Mouse (Mus musculus): ENCODE measurements at regions not wholly inside any gene's neighbourhood (a gene's known extent, or its start where the extent isn't known, plus 50 kb on each side); places are given as distances from the start of the nearest gene placed in this dataset.
"Not testable (repeated sequence)": the region's sequence is repeated elsewhere in the genome, so short reads cannot be mapped to it uniquely, and the experiment has no call there.

DNA sequence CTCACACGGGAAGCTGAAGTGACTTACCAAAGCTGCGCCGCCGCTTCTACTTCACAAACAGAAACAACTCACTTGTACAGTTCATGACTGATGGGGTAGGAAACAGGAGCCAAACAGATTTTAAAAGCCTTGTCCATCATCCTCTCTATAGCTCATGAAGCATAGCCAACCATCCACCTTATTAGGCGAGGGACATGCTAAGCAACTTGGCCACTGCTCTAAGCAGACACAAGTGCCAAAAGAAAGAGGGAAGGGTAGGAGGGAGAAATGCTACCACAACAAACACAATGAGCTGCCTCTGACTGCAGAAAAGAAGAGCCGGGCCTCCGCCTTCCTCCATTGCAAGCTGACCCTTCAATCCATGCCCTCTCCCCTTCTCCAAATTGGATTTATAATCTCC, 179.9 kb downstream of the Dhx15 start:
- no peak for DNase-seq (ENCODE audit: low spot score)

DNA sequence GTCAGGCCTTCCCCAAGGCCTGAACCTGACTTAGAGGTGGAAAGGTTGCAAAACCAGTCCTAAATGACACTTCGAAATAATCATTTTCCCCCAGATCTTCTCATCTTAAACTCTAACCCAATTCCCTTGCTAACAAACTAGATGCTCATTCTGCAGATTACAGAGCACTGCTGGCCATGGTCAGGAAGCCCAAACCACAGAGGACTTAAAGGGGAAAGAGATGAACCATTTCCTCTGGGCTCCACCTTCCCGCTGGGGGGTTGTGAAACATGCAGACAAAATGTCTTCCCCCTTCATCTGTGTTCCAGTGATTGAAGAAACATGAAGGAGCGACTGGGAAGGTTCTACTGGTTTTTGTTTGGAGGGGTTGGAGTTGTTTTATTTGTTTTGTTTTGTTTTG, 181.4 kb downstream of the Dhx15 start:
- no peak for DNase-seq (ENCODE audit: low spot score)

DNA sequence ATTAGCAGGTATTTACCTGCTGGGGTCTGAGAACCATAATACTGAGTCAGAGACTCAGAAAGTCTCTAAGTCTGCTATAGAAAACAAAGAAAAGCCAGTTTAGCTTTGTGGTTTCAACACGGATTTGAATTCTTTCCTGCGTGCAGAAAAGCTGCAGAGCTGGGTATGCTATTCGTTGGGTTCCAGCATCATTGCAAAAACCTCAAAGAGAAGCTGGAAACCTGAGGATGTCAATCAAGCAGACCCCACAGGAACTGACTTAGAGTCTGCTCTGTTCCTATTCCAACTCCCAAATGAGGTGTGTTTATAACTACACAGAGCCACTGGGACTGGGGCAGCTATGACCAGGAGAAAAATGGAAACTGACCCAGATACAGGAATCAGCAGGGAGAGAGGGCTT, 183.5 kb downstream of the Dhx15 start:
- DNase-seq (ENCODE audit: low spot score), result no peak

DNA sequence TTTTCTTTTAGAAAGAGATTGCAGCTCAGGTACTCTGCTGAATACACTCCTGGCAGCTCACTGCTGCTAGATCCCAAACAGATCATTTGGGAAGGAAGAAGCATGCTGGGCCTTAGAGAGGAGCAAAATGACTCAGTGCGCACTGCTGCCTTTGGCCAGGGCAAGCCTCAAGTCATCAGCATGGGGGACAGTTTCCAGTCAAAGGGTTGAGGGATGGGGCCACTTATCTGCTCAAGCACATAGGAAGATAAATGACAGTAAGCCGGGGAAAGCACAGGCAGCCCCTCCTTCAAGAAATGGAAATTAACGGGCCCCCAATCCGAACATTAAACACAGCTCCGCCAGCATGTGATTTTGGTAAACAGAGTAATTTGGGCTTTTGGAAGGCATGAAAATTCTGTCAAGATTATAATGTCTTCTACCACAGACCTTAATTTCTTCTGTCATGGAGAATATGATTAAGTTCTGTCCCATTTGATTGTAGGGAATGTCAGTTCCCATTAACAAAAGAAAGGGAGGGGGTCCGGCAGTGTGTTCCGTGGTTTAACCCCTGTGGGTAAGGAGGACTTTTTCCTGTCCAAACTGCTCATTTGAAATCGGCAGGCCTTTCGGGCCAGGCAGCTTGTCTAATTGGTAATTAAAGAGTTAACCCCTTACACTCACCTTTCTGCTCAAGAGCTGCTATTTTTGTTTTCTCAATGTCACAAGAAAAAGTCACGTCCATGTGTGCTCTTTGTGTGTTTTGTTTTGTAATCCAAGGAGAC, 199.3 kb downstream of the Dhx15 start:
- no peak for DNase-seq (ENCODE audit: low spot score)

DNA sequence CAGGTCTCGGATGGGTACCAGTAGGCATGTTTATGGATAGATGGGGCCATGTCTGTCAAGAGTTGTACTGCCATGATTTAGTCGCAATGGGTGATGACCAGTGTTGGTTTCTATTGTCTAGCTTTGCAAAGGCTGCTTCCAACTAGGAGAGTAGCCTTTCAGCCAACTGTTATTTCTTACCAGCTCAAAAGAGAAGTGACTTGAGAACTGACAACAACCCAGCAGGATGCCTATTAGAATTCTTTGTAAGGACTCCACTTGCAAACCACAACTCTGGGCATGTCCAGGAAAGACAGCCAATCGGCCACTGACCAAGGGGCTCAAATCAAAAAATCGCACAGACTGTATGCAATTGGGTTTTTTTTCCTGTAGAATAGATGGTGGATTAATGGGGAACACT, 200.9 kb downstream of the Dhx15 start:
- no peak for DNase-seq (ENCODE audit: low spot score)

DNA sequence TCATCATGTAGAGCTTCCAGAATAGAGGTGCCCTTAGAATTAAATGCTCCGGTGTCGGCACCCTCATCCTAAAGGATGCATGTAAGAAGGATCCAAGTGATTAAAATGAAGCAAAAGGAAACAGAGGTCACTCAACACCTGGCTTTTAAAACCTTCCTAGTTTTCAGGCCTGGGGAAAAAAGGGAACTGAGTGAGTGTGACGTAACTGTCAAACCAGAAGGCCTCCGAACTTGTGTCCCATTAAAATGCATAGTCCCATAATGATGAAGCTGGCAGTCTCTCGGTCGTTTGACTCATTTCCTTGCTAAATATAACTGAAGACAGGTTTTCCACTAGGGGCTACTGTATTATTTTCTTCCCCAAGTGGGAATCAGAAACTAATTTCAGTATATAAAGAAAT, 201.4 kb downstream of the Dhx15 start:
- DNase-seq (ENCODE audit: low spot score), result no peak

- no peak for DNase-seq (ENCODE audit: low spot score)
Measured at GRCm38 (mm10) chr5:51984966-51985365, 205.3 kb downstream of the Dhx15 start.

- no peak for DNase-seq (ENCODE audit: low spot score)
Measured at GRCm38 (mm10) chr5:51982780-51983179, 207.5 kb downstream of the Dhx15 start.

- DNase-seq (ENCODE audit: low spot score), result no peak
Measured at GRCm38 (mm10) chr5:51980901-51981300, 209.4 kb downstream of the Dhx15 start.

DNA sequence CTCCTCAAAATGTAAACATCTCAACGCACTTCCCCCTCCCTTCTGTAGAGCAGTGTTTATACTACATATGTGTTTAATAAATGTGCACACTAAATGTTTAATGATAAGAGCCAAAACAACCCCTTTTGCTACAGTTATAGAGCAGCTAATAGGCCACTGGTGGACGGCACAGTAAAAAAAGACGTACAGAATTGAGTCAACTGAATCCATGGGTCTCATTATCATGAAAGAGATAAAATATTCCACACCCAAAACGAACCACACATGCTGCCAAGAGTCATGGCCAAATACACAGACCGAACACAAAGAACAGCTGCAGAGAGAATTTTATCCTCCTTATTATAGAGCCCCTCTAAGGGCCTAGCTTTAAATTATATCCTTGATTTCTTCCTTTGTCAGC, 237.8 kb downstream of the Dhx15 start:
- no peak for DNase-seq (ENCODE audit: low spot score)

DNA sequence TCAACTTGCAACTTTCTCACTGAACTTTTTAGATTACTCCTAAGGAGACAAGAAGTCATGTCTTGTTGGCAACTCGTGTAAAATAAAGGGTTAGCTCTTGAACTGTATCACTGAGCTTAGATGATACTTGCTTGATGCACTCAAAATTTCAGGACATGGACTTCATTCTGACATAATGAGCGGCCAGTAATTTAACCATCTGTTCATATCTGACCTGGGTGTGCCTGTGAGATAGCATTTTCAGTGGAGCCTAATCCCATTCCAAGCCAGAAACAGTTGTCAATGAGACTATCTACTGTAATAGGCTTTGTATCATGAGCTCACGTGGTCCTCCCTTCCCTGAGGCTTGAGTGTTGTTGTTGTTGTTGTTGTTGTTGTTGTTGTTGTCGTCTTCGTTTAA, 240.3 kb downstream of the Dhx15 start:
- no peak for DNase-seq (ENCODE audit: low spot score)

- DNase-seq (ENCODE audit: low spot score), result no peak
Measured at GRCm38 (mm10) chr5:51946062-51946461, 244.3 kb downstream of the Dhx15 start.

DNA sequence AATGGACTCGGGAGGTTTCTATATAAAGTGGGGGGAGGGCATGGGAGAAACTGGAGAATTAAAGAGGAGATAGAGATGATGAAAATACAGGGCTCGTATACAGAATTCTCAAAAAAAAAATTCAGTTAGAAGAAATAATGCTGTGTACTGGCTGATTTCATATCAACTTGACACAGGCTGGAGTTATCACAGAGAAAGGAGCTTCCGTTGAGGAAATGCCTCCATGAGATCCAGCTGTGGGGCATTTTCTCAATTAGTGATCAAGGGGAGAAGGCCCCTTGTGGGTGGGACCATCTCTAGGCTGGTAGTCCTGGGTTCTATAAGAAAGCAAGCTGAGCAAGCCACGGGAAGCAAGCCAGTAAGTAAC, 248.4 kb downstream of the Dhx15 start:
- not testable (repeated sequence) for DNase-seq (ENCODE audit: low spot score)

DNA sequence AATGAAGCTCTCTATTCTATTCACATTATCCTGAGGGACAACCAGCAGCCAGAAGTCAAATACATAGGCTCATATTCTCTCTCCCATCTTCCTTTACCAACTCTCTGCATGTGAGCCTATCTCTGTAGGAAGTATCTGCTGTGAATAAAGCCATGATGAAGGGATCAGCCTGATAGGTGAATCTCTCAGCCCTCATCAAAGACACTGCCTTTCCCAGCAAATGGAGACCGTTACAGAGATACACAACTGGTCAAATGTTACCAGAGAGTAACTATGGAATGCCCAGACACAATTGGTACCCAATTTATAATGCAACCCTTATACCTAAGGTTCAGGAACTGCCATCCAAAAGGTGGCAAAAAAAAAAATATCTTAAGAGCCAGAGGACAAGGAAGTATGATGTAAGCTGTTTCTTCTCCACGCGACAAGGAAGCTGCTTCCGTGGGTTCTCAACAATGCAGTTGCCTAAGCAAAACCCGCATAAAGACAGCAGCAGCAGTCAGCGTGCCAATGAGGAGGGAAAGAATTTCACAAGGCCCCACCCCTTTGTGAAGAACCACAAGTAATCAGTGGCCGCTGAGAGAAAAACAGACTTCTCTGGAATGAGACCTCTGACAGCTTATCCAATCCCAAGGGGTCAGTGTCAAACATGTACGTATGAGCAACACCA, 248.9 kb downstream of the Dhx15 start:
- peak; percentile 2 for DNase-seq (ENCODE audit: low spot score)

DNA sequence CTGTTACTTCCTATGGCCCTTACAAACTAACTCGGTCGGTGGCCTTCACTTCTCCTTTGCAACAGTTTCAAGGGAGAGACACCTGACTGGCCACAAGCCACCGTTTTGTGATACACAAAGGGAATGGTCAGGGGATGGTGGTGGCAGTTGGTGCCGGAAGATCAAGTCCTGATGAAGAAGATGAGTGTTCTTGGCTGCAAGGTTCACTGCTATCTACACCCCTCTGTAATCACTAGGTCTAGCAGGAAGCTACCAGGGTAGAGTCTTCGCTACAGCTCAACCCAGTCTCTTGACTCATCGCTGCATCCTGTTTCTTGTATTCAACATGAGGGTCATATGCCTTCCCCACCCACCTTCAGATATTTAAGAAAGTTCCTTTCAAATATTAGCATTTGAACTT, 251.5 kb downstream of the Dhx15 start:
- no peak for DNase-seq (ENCODE audit: low spot score)

DNA sequence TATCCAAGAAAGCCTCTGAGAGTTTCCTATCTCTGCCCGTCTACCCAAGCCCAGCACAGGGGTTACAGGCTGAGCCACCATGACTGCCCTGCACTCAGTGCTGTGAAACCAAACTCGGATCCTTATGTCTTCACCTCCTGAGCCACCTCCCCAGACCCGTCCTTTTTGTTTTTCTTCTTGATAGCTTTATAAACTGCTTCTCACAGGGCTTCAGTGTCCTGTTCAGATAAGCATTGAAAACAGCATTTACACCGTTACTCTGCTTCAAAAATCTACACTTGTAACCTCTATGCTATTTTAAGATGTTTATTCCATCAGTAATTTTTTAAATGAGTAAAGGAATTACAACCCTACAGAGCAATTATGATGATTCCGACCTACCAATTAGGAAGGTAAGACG, 253.0 kb downstream of the Dhx15 start:
- no peak for DNase-seq (ENCODE audit: low spot score)

DNA sequence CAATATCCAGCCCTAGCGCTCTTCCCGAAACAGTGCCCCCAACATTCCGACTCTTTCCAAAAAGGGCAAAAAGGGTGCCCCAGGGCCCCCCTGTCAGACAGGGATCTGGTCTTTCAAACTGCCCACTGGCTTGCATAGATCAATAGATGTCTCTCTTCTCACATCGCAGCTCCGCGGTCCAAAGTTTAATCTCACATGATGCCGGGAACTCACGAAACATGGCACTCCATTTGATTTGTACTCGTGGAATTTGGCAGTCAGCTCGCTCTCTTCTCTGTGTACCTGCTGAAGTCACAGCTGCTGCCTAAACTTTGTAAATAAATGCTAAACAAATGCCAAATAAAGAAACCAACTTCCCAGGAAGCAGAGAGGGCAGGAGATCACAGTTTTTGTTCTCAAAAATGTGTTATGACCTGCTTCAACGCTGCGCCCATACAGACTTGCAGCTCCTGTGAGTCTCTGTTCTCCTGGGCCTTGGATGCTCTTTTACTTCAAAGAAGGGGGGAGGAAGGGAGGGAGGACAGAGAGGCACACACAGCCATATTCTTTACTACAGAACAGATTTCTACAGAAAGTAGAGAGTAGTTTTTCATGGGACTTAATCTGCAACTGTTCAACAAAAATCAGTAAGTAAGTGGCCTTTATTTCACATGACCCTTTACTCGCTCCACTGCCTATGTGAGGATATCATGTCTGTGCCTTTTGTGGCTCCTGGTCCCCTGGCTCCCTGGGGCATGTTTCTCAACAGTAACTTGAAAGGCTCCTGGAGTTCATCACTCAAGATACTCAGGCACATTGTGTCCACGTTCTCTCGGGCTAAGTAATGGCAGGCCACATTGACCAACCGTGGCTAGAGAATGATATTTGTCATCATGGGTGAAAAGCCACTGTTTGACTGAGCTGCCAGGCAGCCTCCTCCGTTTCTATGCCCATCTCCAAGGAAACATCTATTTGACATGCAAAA, 254.6 kb downstream of the Dhx15 start:
- no peak for DNase-seq (ENCODE audit: low spot score)

DNA sequence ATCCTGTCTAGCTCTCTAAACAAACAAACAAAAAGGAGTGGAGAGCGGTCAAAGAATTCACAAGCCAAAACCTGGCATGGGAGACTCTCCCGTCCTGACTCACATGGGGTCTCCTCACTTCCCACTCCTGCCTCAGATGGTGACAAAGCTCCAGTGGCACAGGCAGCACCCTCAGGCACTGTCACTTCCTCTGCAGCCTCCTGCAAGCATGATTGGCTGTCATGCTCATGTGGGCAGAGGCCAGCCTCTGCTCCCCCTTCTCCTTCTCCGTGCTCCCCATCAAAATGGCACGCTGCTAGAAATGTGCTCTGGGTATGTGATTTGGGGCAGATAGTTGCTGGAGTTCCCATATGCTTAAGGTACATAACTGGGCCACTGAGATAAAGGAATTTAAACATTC, 255.4 kb downstream of the Dhx15 start:
- no peak for DNase-seq (ENCODE audit: low spot score)

DNA sequence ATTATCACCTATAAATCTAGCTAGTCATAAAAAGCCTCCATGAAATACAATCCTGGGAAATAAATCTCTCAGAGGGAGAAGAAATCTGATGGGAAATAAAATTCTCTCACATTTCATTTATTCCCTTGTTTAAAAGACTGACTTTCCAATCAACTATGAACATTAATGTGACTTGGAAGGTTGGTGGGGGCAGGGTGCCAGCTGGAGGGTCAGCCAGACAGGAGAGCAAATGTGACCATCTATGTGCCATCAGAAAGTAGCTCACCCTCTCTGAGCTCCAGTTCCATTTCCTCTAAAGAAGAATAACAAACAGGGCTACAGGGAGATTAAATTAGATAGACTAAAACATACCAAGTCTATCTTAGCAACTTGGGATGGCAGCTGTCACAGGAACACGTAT, 257.0 kb downstream of the Dhx15 start:
- no peak for DNase-seq (ENCODE audit: low spot score)

GRCm38 (mm10) chr5:51930416-51930815, 259.9 kb downstream of the Dhx15 start:
- no peak for DNase-seq (ENCODE audit: low spot score)

GRCm38 (mm10) chr5:51928801-51929200, 261.5 kb downstream of the Dhx15 start:
- DNase-seq (ENCODE audit: low spot score), result no peak

DNA sequence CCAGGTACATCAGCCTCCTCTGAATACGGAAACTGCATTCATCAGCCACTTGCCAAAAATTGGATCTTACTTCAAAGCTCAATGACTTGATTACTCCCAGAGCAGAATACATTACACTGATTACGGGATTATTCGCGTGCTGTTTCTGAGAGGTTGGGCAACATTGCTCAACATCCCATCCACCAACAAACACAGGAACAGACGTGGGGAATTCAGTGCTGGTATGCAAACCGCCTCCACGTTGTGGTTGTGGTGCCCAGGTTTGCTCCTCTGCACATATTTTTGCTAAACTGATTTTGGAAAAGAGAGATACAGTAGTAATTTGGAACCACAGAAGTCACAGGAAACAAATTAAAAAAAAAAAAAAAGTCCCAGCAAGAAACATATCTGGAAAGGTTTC, 266.9 kb downstream of the Dhx15 start:
- no peak for DNase-seq (ENCODE audit: low spot score)

DNA sequence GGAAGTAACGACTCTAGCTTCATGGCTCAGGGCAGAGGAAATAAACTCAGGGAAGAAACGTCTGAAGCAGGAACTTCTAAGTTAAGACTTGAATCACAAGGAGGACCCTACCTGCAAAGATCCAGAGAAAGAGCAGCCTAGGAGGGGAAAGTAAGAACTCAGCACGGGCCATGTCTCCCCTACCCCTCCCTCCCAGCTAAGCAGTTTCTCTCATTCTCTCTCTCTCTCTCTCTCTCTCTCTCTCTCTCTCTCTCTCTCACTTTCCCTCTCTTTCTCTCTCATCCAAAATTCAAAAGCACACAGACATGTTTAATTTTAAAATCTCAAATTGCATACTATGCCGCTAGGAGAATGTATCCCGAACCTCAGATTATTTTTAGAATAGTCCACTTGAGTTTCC, 267.3 kb downstream of the Dhx15 start:
- no peak for DNase-seq (ENCODE audit: low spot score)

Measured in lung, postnatal 25 days (tissue).